Mouse (Mus musculus): ENCODE measurements around the gene Pcmt1.

Pcmt1 gene

DNA sequence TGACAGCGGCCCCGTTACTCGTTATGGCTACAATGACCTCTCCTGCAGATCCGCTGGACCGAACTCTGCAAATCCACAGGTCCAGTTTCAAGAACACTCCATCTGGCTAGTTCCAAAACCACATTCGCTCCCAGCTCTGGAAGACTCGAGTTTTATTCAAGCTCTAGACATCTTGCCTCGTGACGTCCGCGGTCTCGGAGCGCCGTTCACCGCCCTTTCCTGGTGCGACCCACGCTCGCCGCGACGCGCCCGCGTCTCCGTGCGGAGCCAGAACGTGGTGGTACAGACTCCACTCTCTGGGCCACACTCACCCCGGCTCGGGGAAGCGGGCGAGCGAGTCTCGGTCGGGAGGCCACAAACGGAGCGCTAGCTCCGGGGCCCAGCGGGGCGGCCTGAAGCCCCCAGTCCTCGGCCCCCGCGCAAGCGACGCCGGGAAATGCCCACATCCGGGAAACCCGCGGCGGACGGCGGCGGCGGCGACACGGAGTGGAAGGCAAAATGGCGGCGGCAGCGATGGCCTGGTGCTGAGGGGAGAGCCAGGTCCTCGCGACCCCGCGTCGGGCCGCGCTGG lies at the start of gene Pcmt1, which contains the start of gene Lats1:
Pcmt1 (minus strand) TSS at position 406 of the 571 bp plus-strand sequence.
Lats1 (plus strand) TSS at position 484 of the 571 bp plus-strand sequence.
- DNase-seq (ENCODE audit: low read depth, low spot score): no peak

DNA sequence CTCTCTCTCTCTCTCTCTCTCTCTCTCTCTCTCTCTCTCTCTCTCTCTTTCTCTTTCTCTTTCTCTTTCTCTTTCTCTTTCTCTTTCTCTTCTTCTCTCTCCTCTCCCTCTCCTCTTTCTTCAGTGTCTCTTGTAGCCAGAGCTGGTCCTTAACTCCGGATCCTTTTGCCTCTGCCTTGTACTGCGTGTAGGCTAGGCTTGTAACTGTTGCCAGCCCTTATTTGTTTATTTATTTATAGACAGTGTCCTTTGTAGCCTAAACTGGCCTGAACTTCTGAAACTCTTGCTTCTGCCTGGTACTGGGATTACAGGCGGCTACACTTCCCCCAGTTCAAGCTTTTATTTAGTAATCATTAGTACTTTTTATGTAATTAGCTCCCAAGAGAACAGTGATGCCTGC lies 46.1 kb upstream of the Pcmt1 start:
- DNase-seq (ENCODE audit: low read depth, low spot score): no peak

DNA sequence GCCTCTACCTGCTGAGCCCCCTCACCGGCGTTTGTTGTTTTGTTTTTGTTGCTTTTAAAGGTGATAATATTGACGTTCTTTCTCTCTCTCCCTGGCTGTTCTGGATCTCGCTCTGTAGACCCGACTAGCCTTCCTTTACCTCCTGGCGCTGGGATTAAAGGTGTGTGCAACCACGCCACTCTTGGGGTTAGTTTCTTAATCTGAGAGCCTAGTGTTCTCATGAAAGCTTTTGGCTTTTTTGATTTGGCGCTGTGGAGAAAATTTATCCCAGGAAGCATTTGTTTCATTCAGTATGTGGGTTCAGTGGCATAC lies 45.5 kb upstream of the Pcmt1 start:
- DNase-seq (ENCODE audit: low read depth, low spot score): no peak

DNA sequence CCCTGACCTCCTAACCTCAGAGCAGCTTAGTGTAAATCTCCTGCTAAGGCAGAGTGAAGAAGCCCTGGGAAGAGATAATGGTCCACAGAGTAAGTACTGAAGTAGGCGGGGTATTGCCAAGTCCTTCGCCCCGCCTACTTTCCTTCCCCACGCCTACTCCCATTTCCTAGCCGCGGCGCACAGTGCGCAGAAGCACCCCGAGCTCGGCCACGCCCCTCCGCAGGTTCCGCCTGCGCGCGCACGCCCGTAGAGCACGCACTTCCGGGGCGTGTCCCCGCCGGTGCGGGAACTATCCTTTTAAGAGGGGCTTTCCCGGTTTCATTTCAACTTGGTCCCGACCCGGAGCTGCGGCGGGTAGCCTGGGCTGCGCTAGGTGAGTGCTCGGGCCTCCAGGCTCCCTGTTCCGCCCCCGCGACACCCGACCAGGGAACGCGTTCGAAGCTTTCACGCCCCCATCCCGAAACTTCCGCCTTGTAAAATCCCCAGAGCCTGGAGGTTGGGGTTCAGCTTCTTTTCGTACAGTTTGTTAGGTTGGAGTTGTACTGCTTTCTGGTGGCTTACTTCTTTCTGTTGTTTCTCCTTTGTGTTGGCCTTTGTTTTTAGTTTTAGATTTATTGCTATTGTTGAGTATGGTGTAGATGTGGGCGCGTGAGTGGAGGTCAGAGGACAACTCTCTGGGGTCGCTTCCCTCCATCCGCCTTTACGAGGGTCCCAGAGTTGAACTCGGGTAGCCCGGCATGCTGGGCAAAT lies 45.0 kb upstream of the Pcmt1 start, which contains the start of gene Katna1:
Katna1 (plus strand) TSS at position 250 of the 750 bp plus-strand sequence.
- DNase-seq (ENCODE audit: low read depth, low spot score): peak; percentile 95

DNA sequence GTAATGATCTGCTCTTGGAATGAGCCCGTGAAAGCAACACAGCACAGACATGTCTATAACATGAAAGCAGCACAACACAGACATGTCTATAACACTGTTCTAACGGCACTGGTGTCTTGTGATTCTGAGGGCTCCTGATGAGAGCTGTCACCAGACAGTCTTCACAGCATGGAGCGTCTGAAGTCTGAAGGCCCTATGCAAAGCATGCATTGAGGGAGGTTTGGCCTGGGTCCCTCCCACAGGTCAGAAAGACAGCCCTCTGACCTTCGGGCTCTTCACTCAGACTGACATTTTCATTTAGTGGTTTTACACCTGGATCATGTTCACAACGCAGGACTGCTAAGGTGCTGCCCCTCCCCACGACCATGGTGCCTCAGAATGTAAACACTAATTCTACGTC lies 34.1 kb upstream of the Pcmt1 start:
- DNase-seq (ENCODE audit: low read depth, low spot score): no peak

DNA sequence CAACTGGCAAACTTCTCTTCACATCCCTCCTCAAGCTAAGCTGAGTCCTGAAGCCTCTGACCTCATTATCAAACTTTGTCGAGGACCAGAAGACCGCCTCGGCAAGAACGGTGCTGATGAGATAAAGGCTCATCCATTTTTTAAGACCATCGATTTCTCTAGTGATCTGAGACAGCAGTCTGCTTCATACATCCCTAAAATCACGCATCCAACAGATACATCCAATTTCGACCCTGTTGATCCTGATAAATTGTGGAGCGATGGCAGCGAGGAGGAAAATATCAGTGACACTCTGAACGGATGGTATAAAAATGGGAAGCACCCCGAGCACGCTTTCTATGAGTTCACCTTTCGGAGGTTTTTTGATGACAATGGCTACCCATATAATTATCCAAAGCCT lies 31.6 kb upstream of the Pcmt1 start:
- DNase-seq (ENCODE audit: low read depth, low spot score): no peak

DNA sequence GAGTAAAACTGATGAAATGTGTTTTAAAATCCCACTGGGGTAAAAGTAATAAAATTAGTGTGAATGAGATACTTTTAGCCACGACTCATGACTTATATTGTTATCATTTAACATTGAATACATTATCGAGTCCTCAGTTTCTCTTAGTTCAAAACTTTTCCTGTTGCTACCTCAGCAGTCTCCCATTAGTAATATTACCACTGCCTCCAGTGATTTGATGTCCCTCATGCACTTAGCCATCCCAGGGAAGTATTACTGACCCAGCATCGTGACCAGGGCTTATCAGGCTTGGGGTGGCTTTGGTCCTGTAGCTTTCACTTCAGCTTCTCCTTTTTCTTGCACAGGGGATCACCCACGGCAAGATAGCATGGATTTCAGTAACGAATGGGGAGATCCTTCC lies 29.2 kb upstream of the Pcmt1 start:
- DNase-seq (ENCODE audit: low read depth, low spot score): no peak

DNA sequence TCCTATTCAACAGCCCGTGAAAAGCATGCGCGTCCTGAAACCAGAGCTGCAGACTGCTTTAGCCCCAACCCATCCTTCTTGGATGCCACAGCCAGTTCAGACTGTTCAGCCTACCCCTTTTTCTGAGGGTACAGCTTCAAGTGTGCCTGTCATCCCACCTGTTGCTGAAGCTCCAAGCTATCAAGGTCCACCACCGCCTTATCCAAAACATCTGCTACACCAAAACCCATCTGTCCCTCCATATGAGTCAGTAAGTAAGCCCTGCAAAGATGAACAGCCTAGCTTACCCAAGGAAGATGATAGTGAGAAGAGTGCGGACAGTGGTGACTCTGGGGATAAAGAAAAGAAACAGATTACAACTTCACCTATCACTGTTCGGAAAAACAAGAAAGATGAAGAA lies 21.6 kb upstream of the Pcmt1 start:
- DNase-seq (ENCODE audit: low read depth, low spot score): no peak

DNA sequence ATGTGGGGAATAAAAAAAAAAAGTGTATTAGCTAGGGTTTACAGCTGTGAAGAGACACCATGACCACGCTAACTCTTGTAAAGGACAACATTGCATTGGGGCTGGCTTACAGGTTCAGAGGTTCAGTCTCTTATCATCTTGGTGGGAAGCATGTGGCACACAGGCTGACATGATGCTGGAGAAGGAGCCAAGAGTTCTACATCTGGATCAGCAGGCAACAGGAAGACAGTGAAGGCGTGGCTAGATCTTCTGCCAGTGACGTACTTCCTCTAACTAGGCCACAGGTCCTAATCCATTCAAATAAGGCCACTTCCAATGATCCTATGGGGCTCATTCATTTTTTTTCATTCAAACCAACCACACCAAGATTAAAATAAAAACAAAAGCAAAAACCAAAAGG lies 19.2 kb upstream of the Pcmt1 start:
- DNase-seq (ENCODE audit: low read depth, low spot score): no peak

DNA sequence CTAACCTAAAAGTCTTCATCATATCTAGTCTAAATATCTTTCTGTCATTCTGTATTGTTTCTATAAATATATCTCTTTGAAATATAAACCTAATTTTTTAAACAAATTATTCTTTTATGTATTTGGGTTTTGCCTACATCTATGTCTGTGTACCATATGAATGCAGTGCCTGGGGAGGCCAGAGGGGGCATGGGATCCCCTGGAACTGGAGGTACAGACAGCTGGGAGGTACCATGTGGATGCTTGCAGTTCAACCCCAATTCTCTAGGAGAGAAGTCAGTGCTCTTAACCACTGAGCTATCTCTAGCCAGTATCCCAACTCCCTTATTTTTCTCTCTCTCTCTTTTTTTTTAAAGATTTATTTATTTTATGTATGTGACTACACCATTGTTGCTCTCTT lies 14.3 kb upstream of the Pcmt1 start:
- no peak for DNase-seq (ENCODE audit: low read depth, low spot score)

DNA sequence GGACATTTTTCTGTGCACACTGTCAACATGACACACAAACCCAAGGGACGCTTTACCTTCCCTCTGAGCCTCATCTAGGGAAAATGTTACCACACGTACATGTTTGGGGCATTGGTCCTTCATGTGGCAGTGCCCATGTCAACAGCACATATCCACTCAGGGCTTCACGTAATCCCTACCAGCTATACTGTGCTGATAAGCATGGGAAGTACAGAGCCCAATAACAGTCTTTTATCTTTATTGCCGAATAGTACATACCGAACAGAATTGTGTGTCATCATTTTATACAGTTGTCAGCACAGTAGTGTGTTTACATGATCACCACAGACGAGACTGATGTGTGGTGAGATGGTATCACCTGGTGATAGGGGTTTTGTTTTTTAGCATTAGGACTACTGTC lies 6.0 kb upstream of the Pcmt1 start:
- no peak for DNase-seq (ENCODE audit: low read depth, low spot score)

DNA sequence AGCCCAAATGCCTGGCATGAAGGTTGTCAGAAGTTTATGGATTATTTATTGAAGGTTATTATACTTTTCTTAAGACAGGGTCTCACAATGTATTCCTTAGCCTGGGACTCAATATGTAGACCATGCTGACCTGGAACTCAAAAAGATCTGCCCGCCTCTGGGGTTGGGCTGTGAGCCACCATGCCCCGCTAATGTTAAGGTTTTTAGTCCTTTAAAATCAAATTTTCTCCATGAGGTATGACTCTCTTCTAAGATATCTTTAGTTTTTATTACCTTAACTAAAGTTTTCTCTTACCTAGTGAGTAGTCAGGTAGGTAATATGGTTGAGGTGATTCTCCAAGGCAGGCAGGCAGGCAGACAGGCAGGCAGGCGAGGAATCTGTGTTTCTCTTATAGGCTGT lies 1.3 kb upstream of the Pcmt1 start:
- no peak for DNase-seq (ENCODE audit: low read depth, low spot score)

DNA sequence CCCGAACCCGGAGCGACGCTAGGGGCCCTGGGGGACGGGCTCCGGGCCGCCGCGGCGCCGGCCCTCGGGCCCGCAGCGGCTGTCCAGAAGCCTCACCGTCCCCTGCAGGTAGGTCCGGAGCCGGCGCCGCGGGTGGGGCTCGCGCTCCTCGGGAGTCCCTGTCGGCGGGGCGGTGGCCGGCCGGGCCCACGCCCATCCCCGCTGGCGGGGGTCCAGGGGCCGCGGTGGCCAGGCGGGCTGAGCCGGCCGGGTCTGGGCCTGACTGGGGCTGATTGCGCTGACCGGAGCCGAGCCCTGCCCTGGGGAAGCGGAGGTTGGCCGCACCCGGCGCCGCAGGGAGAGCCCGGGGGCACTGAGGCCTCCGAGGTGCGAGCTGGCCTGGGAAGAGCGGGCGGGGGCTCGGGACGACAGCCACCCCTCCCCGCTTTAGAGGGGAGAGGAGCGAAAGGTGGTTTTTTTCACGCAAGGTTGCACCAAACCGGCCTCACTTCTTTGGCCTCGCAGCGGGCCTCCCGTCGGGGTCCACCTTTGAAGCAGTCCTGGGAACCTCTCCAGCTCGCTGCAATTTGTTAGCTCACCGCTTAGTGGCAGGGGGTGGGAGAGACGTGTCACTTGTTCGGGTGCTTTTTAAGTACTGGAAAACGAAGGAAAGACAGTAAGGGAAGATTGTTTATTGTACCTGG lies 548 bp upstream of the Pcmt1 start:
- DNase-seq (ENCODE audit: low read depth, low spot score): no peak

DNA sequence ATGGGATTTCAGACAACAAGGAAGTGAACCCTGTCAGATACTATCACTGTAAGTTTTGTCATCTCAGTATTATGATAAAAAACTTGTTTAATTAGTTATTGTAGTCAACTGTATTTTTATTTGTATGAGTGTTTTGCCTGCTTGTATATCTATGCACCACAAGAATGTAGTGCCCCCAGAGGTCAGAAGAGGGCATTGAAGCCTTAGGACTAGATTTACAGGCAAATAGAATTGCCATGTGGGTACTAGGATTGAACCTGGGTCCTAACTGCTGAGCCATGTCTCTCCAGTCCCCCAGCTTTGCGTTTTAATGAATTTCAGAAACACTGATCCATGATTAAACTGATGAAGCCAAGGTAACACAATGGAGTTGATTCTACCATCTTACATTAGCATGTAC lies 7.3 kb downstream of the Pcmt1 start:
- no peak for DNase-seq (ENCODE audit: low read depth, low spot score)

DNA sequence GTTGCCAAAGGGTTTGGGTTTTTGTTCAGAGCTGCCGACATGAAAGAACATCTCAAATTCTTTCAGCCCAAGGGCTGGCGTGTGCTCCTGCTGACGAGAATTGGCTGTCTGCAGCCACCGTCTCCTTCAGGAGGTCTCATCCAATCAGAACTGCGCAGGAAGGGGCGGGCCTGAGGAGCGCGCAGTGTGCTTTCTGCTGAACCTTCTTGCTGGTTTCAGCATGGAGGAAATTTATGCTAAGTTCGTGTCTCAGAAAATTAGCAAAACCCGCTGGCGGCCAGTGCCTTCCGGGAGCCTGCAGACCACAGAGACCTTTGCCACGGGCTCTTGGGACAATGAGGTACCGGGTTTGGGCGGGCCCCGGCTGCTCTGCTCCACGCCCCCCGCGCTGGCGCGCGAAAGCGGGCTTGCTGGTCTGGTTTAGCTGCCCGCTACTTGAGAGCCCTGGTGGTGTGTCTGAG lies 13.6 kb downstream of the Pcmt1 start, which contains the start of gene Nup43:
Nup43 (plus strand) TSS at position 162 of the 461 bp plus-strand sequence.
- DNase-seq (ENCODE audit: low read depth, low spot score): peak; percentile 71

DNA sequence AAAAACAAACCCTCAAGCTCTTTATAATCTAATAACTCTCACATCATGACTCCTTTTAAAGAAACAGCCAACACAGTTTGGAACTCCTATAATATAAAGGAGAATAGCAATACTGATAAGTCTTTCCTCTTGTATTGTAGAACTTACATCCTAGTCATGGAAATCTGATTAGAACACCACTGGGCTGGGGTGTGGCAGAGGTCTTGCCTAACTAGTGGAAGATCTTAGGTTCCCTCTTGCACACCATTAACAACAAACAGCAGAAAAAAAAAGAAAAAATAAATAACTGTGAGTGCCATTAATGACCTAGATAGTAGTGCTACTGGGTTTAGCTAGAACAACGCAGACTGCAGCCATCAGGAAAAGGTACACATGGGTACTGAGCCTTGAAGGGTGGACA lies 16.0 kb downstream of the Pcmt1 start:
- no peak for DNase-seq (ENCODE audit: low read depth, low spot score)

DNA sequence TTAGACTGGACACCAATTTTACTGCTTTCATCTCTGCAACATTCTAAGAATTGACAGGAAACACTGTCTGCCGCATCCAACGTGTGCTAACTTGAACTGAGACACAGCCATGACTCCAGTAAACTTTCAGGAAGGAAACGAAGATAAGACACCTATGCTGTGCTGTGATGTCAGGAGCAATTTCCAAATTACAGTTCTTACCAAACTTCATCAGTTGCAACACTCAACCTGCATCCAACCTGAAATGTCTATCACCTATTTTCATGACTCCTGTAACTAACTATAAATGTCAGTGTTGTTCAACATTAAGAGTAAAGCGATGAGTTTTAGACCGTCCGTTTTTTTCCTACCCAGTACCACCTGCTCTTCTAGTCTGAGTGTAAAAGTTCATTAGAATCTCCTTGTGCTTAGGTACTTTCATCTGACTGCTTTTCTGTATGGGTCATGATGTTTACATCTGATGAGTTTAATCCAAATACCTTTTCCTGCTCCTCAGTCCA lies 16.9 kb downstream of the Pcmt1 start:
- DNase-seq (ENCODE audit: low read depth, low spot score): no peak

DNA sequence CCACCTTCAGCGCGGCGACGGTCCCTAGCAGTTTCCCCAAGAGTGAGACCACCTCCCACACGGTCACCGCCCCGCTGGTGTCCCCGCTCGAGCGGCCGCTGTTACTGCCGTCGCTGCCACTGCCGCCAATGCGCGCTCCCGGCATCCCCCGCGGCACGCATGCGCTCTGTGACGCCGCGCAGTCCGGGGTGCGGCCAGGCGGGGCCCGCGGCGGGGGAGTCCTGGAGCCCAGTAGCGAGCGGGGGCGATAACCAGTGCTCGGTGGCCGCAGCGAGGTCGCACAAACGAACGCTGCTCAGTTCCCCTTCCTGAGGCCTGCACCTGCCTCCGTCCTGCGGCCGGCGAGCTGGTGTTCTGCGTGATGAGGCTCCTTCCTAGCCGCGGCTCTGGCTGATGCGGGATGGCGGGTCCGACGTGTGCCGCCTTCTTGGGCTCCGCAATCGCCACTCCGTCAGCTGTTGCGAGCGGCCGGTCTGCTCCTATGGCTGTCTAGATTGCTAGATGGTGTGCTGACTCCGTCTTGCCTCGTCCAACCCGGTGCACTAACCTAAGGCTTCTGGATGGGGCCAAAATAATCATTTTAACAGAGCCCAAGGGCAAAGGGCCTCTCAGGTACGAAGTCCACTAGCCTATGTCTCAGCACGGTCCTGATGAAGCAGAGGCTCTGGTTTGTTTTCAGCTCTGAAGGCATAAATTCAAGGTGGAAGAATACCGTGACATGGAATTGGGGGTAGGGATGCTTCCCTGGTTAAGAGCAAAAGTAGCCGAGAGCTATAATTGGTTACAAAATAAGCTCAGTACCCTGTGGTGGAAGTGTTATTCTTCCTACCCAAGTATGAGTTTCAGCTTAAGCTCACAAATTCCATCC lies 17.5 kb downstream of the Pcmt1 start:
- peak; percentile 54 for DNase-seq (ENCODE audit: low read depth, low spot score)

DNA sequence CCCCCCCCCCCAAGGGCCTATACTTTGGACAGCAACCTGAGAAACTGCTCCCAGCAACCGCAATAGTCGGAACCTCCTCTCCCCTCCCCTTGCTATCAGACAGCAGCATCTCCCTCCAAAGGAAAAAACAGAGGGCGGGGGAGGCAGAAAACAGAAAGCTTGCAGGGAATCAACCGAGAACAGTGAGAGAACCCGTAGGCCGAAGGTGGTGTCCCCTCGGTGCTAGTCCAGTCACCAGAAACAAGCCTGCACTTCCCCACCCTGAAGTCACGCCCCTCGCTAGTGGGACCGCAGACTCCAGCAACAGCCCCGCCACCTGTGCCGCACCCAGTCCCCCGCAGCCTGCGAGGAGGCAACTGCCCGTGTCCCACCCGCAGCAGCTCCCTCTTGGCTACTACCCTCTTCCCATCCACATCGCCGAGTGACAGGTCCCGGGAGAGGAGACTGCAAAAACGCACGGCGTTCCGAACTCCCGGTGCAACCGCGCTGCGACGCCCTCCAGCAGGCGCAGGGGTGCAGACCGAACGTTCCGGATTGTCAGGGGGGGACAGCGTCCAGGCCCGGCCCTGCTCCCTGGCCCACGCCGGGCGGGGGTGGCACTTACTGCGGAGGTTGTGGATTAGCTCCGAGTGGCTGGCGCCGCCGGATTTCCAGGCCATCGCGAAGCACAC lies 18.3 kb downstream of the Pcmt1 start:
- DNase-seq (ENCODE audit: low read depth, low spot score): peak; percentile 59

DNA sequence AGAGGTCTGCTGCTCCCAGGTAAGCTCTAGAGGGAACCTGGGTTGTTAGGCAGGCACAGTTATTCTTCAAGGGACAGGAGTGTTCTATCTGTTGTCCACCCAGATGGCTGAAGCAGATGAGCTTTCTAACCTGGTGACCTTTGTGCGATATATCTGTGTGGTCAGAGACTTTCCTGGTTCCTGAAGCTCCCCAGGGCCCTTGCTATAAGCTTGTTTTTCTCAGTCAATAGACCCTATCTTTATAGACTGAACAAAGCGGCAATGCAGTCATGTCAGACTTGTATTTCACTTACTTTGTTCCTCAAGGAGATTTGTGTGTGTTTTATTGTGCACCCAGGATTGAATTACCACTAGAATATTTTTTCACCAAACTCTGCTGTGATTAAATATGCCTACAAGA lies 29.9 kb downstream of the Pcmt1 start:
- no peak for DNase-seq (ENCODE audit: low read depth, low spot score)

DNA sequence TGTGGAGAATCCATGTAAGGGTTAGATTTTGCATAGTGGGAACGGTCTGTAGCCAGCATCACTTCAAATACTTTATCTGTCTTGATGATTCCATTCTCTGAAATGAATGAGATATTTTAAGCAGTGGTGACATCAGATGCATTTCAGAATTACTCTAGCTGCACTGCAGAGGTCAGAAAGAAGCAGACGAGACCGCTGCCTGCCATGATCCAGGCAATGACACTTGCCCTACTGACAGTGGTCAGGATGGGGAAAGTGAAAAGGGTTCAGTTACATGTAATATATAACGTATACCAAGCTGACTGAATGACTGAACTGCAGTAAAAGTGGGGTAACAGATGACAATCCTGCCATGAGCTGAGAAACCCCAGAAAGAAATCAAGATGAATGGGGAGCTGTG lies 31.9 kb downstream of the Pcmt1 start:
- no peak for DNase-seq (ENCODE audit: low read depth, low spot score)
